Mouse (Mus musculus) gastrocnemius, postnatal 36 days (tissue): ENCODE measurements at regions not wholly inside any gene's neighbourhood (a gene's known extent, or its start where the extent isn't known, plus 50 kb on each side); places are given as distances from the start of the nearest gene placed in this dataset.

Experiments
- DNase-seq, 2 experiments: peaks; one replicate each; pipeline ENCODE4 v3.0.0; 2022
- intact Hi-C: fragments of 180-260 bp; cut with DNase I; formaldehyde crosslinking; loops from one replicate; pipeline ENCODE4 v1.15.1; 2025

GRCm38 (mm10) chr6:50949883-50950583 lies 295.8 kb upstream of the Npvf start:
- no peak for DNase-seq
- intact Hi-C loops, result no loop called here

- intact Hi-C loops, result no loop called here
Observed at GRCm38 (mm10) chr6:50957328-50957900, 303.2 kb upstream of the Npvf start.

GRCm38 (mm10) chr6:50960341-50960740 lies 306.1 kb upstream of the Npvf start:
- intact Hi-C loops, result no loop called here
- DNase-seq, result no peak

More at GRCm38 (mm10) chr6:50957328-50957900, 303.2 kb upstream of the Npvf start:
- no peak for DNase-seq

- DNase-seq, result no peak
- intact Hi-C loops, result no loop called here
Observed at GRCm38 (mm10) chr6:50961592-50961991, 307.4 kb upstream of the Npvf start.

- no peak for DNase-seq
- intact Hi-C loops, result no loop called here
Observed at GRCm38 (mm10) chr6:50968546-50968945, 314.3 kb upstream of the Npvf start.

GRCm38 (mm10) chr6:50969341-50969740 lies 315.1 kb upstream of the Npvf start:
- intact Hi-C loops, result no loop called here
- DNase-seq, result no peak

GRCm38 (mm10) chr6:50969997-50970396 lies 315.8 kb upstream of the Npvf start:
- intact Hi-C loops, result no loop called here
- DNase-seq, result no peak

GRCm38 (mm10) chr6:50970770-50971169 lies 316.5 kb upstream of the Npvf start:
- no peak for DNase-seq
- intact Hi-C loops, result no loop called here

- intact Hi-C loops, result no loop called here
- DNase-seq, result no peak
Observed at GRCm38 (mm10) chr6:50972268-50972667, 318.0 kb upstream of the Npvf start.

- intact Hi-C loops, result no loop called here
- DNase-seq, result no peak
Observed at GRCm38 (mm10) chr6:50973231-50973654, 319.0 kb upstream of the Npvf start.

GRCm38 (mm10) chr6:50973815-50974214 lies 319.6 kb upstream of the Npvf start:
- no peak for DNase-seq
- intact Hi-C loops, result no loop called here

- no peak for DNase-seq
- intact Hi-C loops, result no loop called here
Observed at GRCm38 (mm10) chr6:50974961-50975360, 320.7 kb upstream of the Npvf start.

GRCm38 (mm10) chr6:50976973-50977372 lies 322.7 kb upstream of the Npvf start:
- intact Hi-C loops, result no loop called here

GRCm38 (mm10) chr6:50977381-50977780 lies 323.1 kb upstream of the Npvf start:
- intact Hi-C loops, result no loop called here
- DNase-seq, result no peak

More at GRCm38 (mm10) chr6:50976973-50977372, 322.7 kb upstream of the Npvf start:
- no peak for DNase-seq

GRCm38 (mm10) chr6:50978016-50978415 lies 323.8 kb upstream of the Npvf start:
- intact Hi-C loops, result no loop called here
- DNase-seq, result no peak

- peak in 1 of 2 experiments; percentile 33 for DNase-seq
- intact Hi-C loops, result no loop called here
Observed at GRCm38 (mm10) chr6:50978571-50978970, 324.3 kb upstream of the Npvf start.

- DNase-seq, result no peak
- intact Hi-C loops, result no loop called here
Observed at GRCm38 (mm10) chr6:50979764-50980163, 325.5 kb upstream of the Npvf start.

GRCm38 (mm10) chr6:50980311-50980710 lies 326.1 kb upstream of the Npvf start:
- intact Hi-C loops, result no loop called here
- DNase-seq, result no peak

GRCm38 (mm10) chr6:50981702-50982309 lies 327.6 kb upstream of the Npvf start:
- intact Hi-C loops, result no loop called here
- DNase-seq, result no peak

- DNase-seq, result no peak
- intact Hi-C loops, result no loop called here
Observed at GRCm38 (mm10) chr6:50982856-50983255, 328.6 kb upstream of the Npvf start.

- intact Hi-C loops, result no loop called here
- DNase-seq, result no peak
Observed at GRCm38 (mm10) chr6:50983511-50984099, 329.4 kb upstream of the Npvf start.
